Mouse (Mus musculus) limb, embryonic 10.5 days (tissue): ENCODE results near the gene Gpr4. TPM values are rescaled to one million over a fixed set of nuclear protein-coding genes. Genes with fewer than 3 reads are reported as not detected.

ENCODE experiments used
- DNase-seq: peaks from one replicate; pipeline ENCODE4 v3.0.0-alpha.2; 2017; ENCODE audit warnings: low spot score
- H3K27ac ChIP-seq: fragments of 300-500 bp; sonication (generic); 2 replicates; pipeline ENCODE4 v1.5.1; 2016; ENCODE audit warnings: mild to moderate bottlenecking
- H3K27me3 ChIP-seq: fragments of 300-500 bp; sonication (generic); 2 replicates; pipeline ENCODE4 v1.6.1; 2016; ENCODE audit warnings: low read depth, mild to moderate bottlenecking; ENCODE audit not compliant: poor library complexity, severe bottlenecking
- H3K36me3 ChIP-seq: fragments of 300-500 bp; sonication (generic); 2 replicates; pipeline ENCODE4 v1.6.1; 2016; ENCODE audit warnings: mild to moderate bottlenecking, moderate library complexity
- H3K4me1 ChIP-seq: fragments of 300-500 bp; sonication (generic); 2 replicates; pipeline ENCODE4 v1.6.1; 2016
- H3K4me3 ChIP-seq: fragments of 300-500 bp; sonication (generic); 2 replicates; pipeline ENCODE4 v1.5.1; 2016; ENCODE audit warnings: mild to moderate bottlenecking, moderate library complexity
- H3K9me3 ChIP-seq: fragments of 300-500 bp; sonication (generic); replicated peaks from 2 replicates; pipeline ENCODE4 v1.6.1; 2016; ENCODE audit warnings: mild to moderate bottlenecking
- WGBS: fragments of 180-500 bp; shearing (Covaris S2); methylation state at CpG from one replicate; pipeline ENCODE4 v1.1.7; 2016; 5-methylcytosine and 5-hydroxymethylcytosine counted together
- polyA plus RNA-seq: library from polyadenylated mRNA; unstranded; fragments of >200 nt; fragmentation: Nextera tagmentation; extraction: Ambion mirVana; gene quantifications from 2 replicates; pipeline ENCODE4 v1.2.1, GENCODE M21; 2016

Gene Gpr4
- polyA plus RNA-seq = 6.5 and 8.5 TPM in 2 replicates

- Histone ChIP-seq H3K27me3 (no peaks in the 10 kb centered on the region), H3K36me3 (no peaks in the 10 kb centered on the region), H3K9me3 (no peaks in the 10 kb centered on the region), H3K4me3 (peak within 1 kb of the TSS; percentile 67), H3K4me1 (peaks cover 59% of the 10 kb centered on the region), H3K27ac (peak within 1 kb of the TSS; percentile 83)
- WGBS = 4% methylated on average over 27 of the region's 30 CpGs
- peak; percentile 83 for DNase-seq
Measured at GRCm38 (mm10) chr7:19211996-19212755, at the start of gene Gpr4. Gpr4 (plus strand) TSS chr7:19212538.

GRCm38 (mm10) chr7:19162928-19163327 is 49.4 kb upstream of the Gpr4 start:
- Histone ChIP-seq H3K36me3 (no peaks in the 10 kb centered on the region), H3K27me3 (peaks cover 79% of the 10 kb centered on the region), H3K4me1 (peaks cover 43% of the 10 kb centered on the region), H3K9me3 (no peaks in the 10 kb centered on the region), H3K27ac (no peak overlapping the region), H3K4me3 (no peak overlapping the region)
- no peak for DNase-seq
- WGBS = 88% methylated on average over 7 of the region's 7 CpGs

- peaks cover 43% of the 10 kb centered on the region for H3K4me1 ChIP-seq
- peaks cover 80% of the 10 kb centered on the region for H3K27me3 ChIP-seq
- WGBS = 23% methylated on average over 12 of the region's 12 CpGs
- peak overlapping the region; percentile 18 for H3K4me3 ChIP-seq
- H3K9me3 ChIP-seq = no peaks in the 10 kb centered on the region
- H3K36me3 ChIP-seq = no peaks in the 10 kb centered on the region
- H3K27ac ChIP-seq = no peak overlapping the region
- DNase-seq = no peak
Measured at GRCm38 (mm10) chr7:19163752-19164151, 48.6 kb upstream of the Gpr4 start.

- Histone ChIP-seq H3K36me3 (no peaks in the 10 kb centered on the region), H3K9me3 (no peaks in the 10 kb centered on the region), H3K27ac (no peak overlapping the region), H3K27me3 (peaks cover 75% of the 10 kb centered on the region), H3K4me1 (peaks cover 43% of the 10 kb centered on the region), H3K4me3 (peak overlapping the region; percentile 18)
- DNase-seq = peak; percentile 48
- 3% methylated on average over 6 of the region's 6 CpGs for WGBS
Measured at GRCm38 (mm10) chr7:19164189-19164588, 48.1 kb upstream of the Gpr4 start.

GRCm38 (mm10) chr7:19164978-19165377 is 47.4 kb upstream of the Gpr4 start:
- Histone ChIP-seq H3K36me3 (no peaks in the 10 kb centered on the region), H3K4me1 (peaks cover 35% of the 10 kb centered on the region), H3K27me3 (peaks cover 73% of the 10 kb centered on the region), H3K4me3 (peak overlapping the region; percentile 23; the same call in 1 of the 2 replicates), H3K27ac (no peak overlapping the region), H3K9me3 (no peaks in the 10 kb centered on the region)
- DNase-seq = no peak
- 3% methylated on average over 13 of the region's 13 CpGs for WGBS

GRCm38 (mm10) chr7:19165656-19166423 is 46.5 kb upstream of the Gpr4 start, which contains the start of gene Gipr:
Gipr (minus strand) TSS chr7:19166127.
- Histone ChIP-seq H3K9me3 (no peaks in the 10 kb centered on the region), H3K27ac (no peak within 1 kb of the TSS), H3K4me3 (peak within 1 kb of the TSS; percentile 23; the same call in 1 of the 2 replicates), H3K36me3 (no peaks in the 10 kb centered on the region), H3K4me1 (peaks cover 28% of the 10 kb centered on the region), H3K27me3 (peaks cover 69% of the 10 kb centered on the region)
- DNase-seq = no peak
- WGBS = 11% methylated on average over 14 of the region's 14 CpGs

GRCm38 (mm10) chr7:19166990-19167389 is 45.3 kb upstream of the Gpr4 start:
- peaks cover 28% of the 10 kb centered on the region for H3K4me1 ChIP-seq
- WGBS = 85% methylated on average over 3 of the region's 3 CpGs
- H3K27ac ChIP-seq = no peak overlapping the region
- no peaks in the 10 kb centered on the region for H3K36me3 ChIP-seq
- no peak overlapping the region for H3K4me3 ChIP-seq
- no peaks in the 10 kb centered on the region for H3K9me3 ChIP-seq
- DNase-seq = no peak
- H3K27me3 ChIP-seq = peaks cover 65% of the 10 kb centered on the region

GRCm38 (mm10) chr7:19169506-19169905 is 42.8 kb upstream of the Gpr4 start:
- Histone ChIP-seq H3K36me3 (no peaks in the 10 kb centered on the region), H3K27me3 (peaks cover 39% of the 10 kb centered on the region), H3K9me3 (no peaks in the 10 kb centered on the region), H3K27ac (no peak overlapping the region), H3K4me3 (no peak overlapping the region), H3K4me1 (peaks cover 22% of the 10 kb centered on the region)
- WGBS = 71% methylated on average over 10 of the region's 10 CpGs
- DNase-seq = no peak

GRCm38 (mm10) chr7:19170142-19170541 is 42.2 kb upstream of the Gpr4 start:
- peaks cover 15% of the 10 kb centered on the region for H3K4me1 ChIP-seq

GRCm38 (mm10) chr7:19171831-19172230 is 40.5 kb upstream of the Gpr4 start:
- no peak overlapping the region for H3K27ac ChIP-seq
- no peak for DNase-seq
- no peaks in the 10 kb centered on the region for H3K36me3 ChIP-seq
- peaks cover 12% of the 10 kb centered on the region for H3K4me1 ChIP-seq
- WGBS = 63% methylated on average over 8 of the region's 8 CpGs
- H3K4me3 ChIP-seq = no peak overlapping the region
- H3K27me3 ChIP-seq = peaks cover 43% of the 10 kb centered on the region
- H3K9me3 ChIP-seq = no peaks in the 10 kb centered on the region

More at GRCm38 (mm10) chr7:19170142-19170541, 42.2 kb upstream of the Gpr4 start:
- Histone ChIP-seq H3K27me3 (peaks cover 39% of the 10 kb centered on the region), H3K27ac (no peak overlapping the region), H3K36me3 (no peaks in the 10 kb centered on the region), H3K4me3 (no peak overlapping the region), H3K9me3 (no peaks in the 10 kb centered on the region)
- 70% methylated on average over 8 of the region's 8 CpGs for WGBS
- no peak for DNase-seq

GRCm38 (mm10) chr7:19172874-19173273 is 39.5 kb upstream of the Gpr4 start:
- Histone ChIP-seq H3K27ac (no peak overlapping the region), H3K4me1 (peaks cover 14% of the 10 kb centered on the region), H3K4me3 (peak overlapping the region; percentile 45), H3K36me3 (no peaks in the 10 kb centered on the region), H3K27me3 (peaks cover 53% of the 10 kb centered on the region), H3K9me3 (no peaks in the 10 kb centered on the region)
- 5% methylated on average over 17 of the region's 17 CpGs for WGBS
- peak; percentile 91 for DNase-seq

- no peak within 1 kb of the TSS for H3K27ac ChIP-seq
Measured at GRCm38 (mm10) chr7:19175708-19176515, 36.4 kb upstream of the Gpr4 start, which contains the start of gene Eml2. Eml2 (plus strand) TSS chr7:19176421.

More at GRCm38 (mm10) chr7:19175708-19176515, 36.4 kb upstream of the Gpr4 start, which contains the start of gene Eml2:
- H3K27me3 ChIP-seq = peaks cover 66% of the 10 kb centered on the region
- no peaks in the 10 kb centered on the region for H3K9me3 ChIP-seq
- H3K4me3 ChIP-seq = peak within 1 kb of the TSS; percentile 47
- no peaks in the 10 kb centered on the region for H3K36me3 ChIP-seq
- peaks cover 37% of the 10 kb centered on the region for H3K4me1 ChIP-seq
- no peak for DNase-seq
- WGBS = under 1% methylated on average over 30 of the region's 30 CpGs
